Mouse (Mus musculus) embryonic facial prominence, embryonic 13.5 days (tissue): ENCODE results near the gene Phactr2. TPM values are rescaled to one million over a fixed set of nuclear protein-coding genes. Genes with fewer than 3 reads are reported as not detected.

Experiments
- ATAC-seq: fragments of 200-750 bp; cut with Nextera tagmentation; 2 replicates; pipeline ENCODE4 v1.8.0; 2017; ENCODE audit warnings: low read depth; ENCODE audit not compliant: insufficient number of reproducible peaks, insufficient read depth, low FRiP score, low TSS enrichment
- H3K27ac ChIP-seq: fragments of 300-500 bp; sonication (generic); 2 replicates; pipeline ENCODE4 v1.5.1; 2015; ENCODE audit warnings: moderate library complexity, mild to moderate bottlenecking, inconsistent platforms
- H3K27me3 ChIP-seq: fragments of 300-500 bp; sonication (generic); 2 replicates; pipeline ENCODE4 v1.6.1; 2015; ENCODE audit warnings: mild to moderate bottlenecking, inconsistent platforms
- H3K36me3 ChIP-seq: fragments of 300-500 bp; sonication (generic); 2 replicates; pipeline ENCODE4 v1.6.1; 2015; ENCODE audit warnings: mild to moderate bottlenecking, inconsistent platforms
- H3K4me1 ChIP-seq: fragments of 300-500 bp; sonication (generic); 2 replicates; pipeline ENCODE4 v1.6.1; 2015; ENCODE audit warnings: inconsistent platforms
- H3K4me2 ChIP-seq: fragments of 300-500 bp; sonication (generic); 2 replicates; pipeline ENCODE4 v1.6.1; 2015; ENCODE audit warnings: moderate library complexity, mild to moderate bottlenecking, inconsistent platforms
- H3K4me3 ChIP-seq: fragments of 300-500 bp; sonication (generic); 2 replicates; pipeline ENCODE4 v1.5.1; 2015; ENCODE audit warnings: mild to moderate bottlenecking, inconsistent platforms
- H3K9ac ChIP-seq: fragments of 300-500 bp; sonication (generic); 2 replicates; pipeline ENCODE4 v1.6.1; 2015; ENCODE audit warnings: mild to moderate bottlenecking, inconsistent platforms
- H3K9me3 ChIP-seq: fragments of 300-500 bp; sonication (generic); 2 replicates; pipeline ENCODE4 v1.6.1; 2016; ENCODE audit warnings: inconsistent platforms
- WGBS: fragments of 180-500 bp; shearing (Covaris S2); methylation state at CpG from one replicate; pipeline ENCODE4 v1.1.7; 2015; ENCODE audit warnings: mixed read lengths; 5-methylcytosine and 5-hydroxymethylcytosine counted together
- polyA plus RNA-seq: library from polyadenylated mRNA; unstranded; fragments of >200 nt; fragmentation: Nextera tagmentation; extraction: Ambion mirVana; gene quantifications from 2 replicates; pipeline ENCODE4 v1.2.1, GENCODE M21; 2015

Gene Phactr2
- polyA plus RNA-seq, 1 experiment from 2014 or later: 22.9 TPM

DNA sequence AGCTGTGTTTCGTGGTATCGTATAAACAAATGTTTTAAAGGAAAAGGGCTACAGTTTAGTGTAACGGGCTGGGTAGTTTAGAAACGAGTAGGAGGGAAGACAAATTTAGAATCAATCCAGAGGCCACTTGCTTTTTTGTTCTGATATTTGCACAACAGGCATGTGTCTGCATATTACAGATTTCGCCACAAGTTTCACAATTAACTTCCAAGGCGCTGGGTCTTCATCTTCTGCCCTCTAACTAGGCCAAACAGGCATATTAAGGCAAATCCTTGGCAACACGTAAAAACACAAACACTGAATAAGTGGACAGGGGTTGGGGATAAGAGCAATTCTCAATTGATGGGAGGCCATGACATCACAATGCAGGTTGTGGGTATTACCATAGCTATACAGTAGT is 298.3 kb downstream of the Phactr2 start:
- no peaks in the 10 kb centered on the region for H3K27me3 ChIP-seq
- H3K9me3 ChIP-seq: no peaks in the 10 kb centered on the region
- no peak for ATAC-seq
- H3K27ac ChIP-seq: no peak overlapping the region
- no peak overlapping the region for H3K9ac ChIP-seq
- H3K4me3 ChIP-seq: no peak overlapping the region
- WGBS: 86% methylated on average over 7 of the region's 7 CpGs
- H3K4me2 ChIP-seq: no peak overlapping the region
- peaks cover 47% of the 10 kb centered on the region for H3K36me3 ChIP-seq
- peaks cover 22% of the 10 kb centered on the region for H3K4me1 ChIP-seq

DNA sequence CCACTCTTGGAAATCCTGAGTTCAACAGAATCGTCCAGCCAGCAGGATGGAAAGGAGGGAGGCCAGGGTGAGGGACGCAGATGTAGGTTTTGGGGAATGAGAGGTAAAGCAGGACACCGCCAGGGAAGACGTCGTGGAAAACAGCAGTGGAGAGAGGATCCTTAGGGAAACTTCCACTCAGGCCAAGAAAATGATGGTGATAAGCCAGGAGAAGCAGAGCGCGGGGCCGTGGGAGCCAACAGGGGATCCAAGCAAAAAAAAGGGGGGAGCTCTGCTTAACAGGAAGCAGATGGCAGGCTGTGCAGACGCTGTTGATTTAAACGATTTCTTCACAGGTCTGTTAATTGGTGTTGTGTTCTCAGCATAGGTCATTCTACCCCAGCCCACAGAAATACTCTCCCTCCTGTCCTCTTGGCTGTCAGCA is 301.4 kb downstream of the Phactr2 start:
- no peak for ATAC-seq
- peak overlapping the region; percentile 15; the same call in 1 of the 2 replicates for H3K4me2 ChIP-seq
- peaks cover 19% of the 10 kb centered on the region for H3K36me3 ChIP-seq
- H3K27me3 ChIP-seq: no peaks in the 10 kb centered on the region; the same call in 1 of the 2 replicates
- H3K9me3 ChIP-seq: no peaks in the 10 kb centered on the region
- no peak overlapping the region for H3K9ac ChIP-seq
- WGBS: 35% methylated on average over 10 of the region's 10 CpGs
- H3K27ac ChIP-seq: peak overlapping the region; percentile 58
- H3K4me3 ChIP-seq: no peak overlapping the region
- peaks cover 47% of the 10 kb centered on the region for H3K4me1 ChIP-seq

DNA sequence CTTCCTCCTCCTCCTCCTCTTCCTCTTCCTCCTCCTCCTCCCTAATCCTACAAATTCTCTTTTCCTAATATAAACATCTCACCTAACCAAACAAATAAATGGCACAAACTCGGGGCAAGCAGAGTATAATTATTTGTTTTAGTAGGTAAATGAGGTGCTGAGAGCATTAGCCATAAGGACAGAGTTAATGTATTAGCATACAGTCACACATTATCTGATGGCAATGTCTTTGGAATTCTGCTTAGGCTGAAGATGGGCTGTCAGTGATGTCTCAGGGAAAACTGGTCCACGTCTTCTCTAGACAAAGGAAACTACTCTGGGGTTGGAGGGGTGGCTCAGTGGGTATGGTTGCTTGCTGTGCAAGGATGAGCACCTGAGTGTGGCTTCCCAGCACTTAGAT is 302.8 kb downstream of the Phactr2 start:
- Histone ChIP-seq H3K4me2 (peak overlapping the region; percentile 40), H3K4me1 (peaks cover 47% of the 10 kb centered on the region)
- ATAC-seq: no peak

DNA sequence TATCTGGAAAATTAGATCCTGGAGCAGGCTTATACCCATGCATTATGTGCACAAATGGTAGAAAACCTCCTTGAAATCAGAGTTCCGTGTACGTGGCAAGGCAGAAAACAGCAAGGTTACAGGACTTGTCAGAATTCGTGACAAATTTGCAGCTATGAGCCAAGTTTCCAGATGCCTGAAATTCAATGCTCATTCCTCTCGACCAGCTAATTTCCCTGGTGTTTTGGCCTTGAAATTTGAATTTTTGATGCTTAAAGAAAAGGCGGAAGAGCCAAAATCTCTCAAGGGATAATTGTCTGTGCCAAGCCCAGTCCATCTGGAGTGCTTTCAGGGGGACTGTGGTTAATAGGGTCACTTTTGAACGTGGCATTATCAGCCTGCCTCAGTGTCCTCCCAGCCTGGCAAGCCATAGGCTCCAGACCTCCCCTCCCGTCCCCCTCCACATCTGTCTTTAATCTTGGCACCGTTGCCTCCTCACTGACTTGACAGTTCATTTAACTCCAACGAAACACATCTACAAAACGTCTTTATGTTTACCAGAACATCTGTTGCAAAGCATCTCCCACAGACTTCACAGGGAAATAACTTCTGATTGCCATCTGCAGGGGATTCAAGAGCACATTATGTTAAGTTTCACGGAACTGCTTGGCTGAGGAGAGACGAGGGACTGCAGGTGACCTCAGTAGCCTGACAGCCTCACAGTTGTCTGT is 303.3 kb downstream of the Phactr2 start:
- Histone ChIP-seq H3K36me3 (peaks cover under 1% of the 10 kb centered on the region; the same call in 1 of the 2 replicates), H3K9me3 (no peaks in the 10 kb centered on the region), H3K9ac (no peak overlapping the region), H3K4me2 (peak overlapping the region; percentile 40), H3K4me3 (no peak overlapping the region), H3K27me3 (no peaks in the 10 kb centered on the region; the same call in 1 of the 2 replicates), H3K4me1 (peaks cover 47% of the 10 kb centered on the region), H3K27ac (peak overlapping the region; percentile 81)
- peak; percentile 50; the same call in 1 of the 2 replicates for ATAC-seq
- WGBS: 10% methylated on average over 12 of the region's 12 CpGs

More for the DNA sequence above, 302.8 kb downstream of the Phactr2 start:
- no peaks in the 10 kb centered on the region for H3K9me3 ChIP-seq
- H3K4me3 ChIP-seq: no peak overlapping the region
- peaks cover 6% of the 10 kb centered on the region; the same call in 1 of the 2 replicates for H3K36me3 ChIP-seq
- no peak overlapping the region for H3K9ac ChIP-seq
- no peaks in the 10 kb centered on the region; the same call in 1 of the 2 replicates for H3K27me3 ChIP-seq
- WGBS: 32% methylated on average over 2 of the region's 2 CpGs
- H3K27ac ChIP-seq: peak overlapping the region; percentile 81

DNA sequence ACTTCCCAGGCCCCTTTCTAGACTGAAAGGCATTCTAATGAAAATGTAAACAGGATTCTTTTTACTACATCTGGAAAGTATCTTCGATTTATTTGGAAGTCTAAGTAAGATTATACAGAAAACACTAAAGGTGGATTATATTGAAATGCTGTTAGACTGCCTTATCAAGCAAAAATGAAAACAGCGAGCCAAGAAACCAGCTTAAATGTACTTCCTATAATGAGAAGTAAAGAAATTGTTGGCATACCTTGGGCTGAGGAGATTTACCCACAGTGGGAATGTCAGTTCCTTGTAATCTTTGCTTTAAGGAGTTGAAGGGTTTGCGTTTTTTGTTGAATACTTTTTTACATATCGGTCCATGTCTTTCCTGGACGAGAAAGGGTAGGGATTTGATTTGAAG is 305.8 kb downstream of the Phactr2 start:
- peak overlapping the region; percentile 86 for H3K27ac ChIP-seq
- no peaks in the 10 kb centered on the region for H3K9me3 ChIP-seq
- 48% methylated on average over 5 of the region's 5 CpGs for WGBS
- no peaks in the 10 kb centered on the region for H3K36me3 ChIP-seq
- H3K4me3 ChIP-seq: no peak overlapping the region
- H3K9ac ChIP-seq: no peak overlapping the region
- ATAC-seq: no peak
- H3K27me3 ChIP-seq: no peaks in the 10 kb centered on the region; the same call in 1 of the 2 replicates
- H3K4me2 ChIP-seq: no peak overlapping the region
- H3K4me1 ChIP-seq: peaks cover 47% of the 10 kb centered on the region

DNA sequence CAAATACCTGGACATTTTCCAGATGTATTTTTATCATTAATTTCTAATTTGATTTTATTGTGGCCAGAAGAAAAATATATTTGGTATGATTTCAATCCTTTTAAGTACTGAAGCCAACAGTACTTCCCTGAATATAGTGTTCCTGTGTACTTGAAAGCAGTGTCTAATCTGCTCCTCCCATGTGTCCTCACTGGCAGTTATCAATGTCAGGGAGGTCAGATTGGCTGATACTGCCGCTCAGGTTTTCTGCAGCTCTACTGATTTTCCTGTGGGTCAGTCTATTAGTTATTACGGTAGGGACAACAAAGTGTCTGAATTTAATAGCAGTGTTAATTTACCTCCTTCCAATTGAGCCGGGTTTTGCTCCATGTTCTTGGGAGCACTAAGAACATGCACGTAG is 312.2 kb downstream of the Phactr2 start:
- ATAC-seq: no peak
- Histone ChIP-seq H3K36me3 (no peaks in the 10 kb centered on the region), H3K27ac (no peak overlapping the region), H3K4me2 (no peak overlapping the region), H3K4me3 (no peak overlapping the region), H3K9me3 (no peaks in the 10 kb centered on the region), H3K4me1 (no peaks in the 10 kb centered on the region), H3K27me3 (no peaks in the 10 kb centered on the region), H3K9ac (no peak overlapping the region)
- 81% methylated on average over 4 of the region's 4 CpGs for WGBS

DNA sequence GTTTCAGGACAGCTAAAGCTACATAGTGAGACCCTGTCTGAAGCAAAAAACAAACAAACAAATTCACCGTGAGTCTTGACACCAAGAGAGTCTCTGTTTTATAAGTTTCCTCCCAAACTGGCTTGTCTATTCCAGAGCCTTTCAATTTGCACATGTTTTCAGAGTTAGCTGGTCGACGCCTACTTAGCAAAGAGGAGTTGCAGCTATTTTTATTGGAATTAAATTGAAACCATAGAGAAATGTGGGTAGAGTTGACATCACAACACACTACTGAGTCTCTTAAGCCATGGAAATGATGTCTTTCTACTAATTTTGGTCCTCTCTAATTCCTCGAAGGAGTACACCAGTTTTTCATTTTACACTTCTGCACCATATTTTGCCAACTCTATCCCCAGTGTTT is 313.3 kb downstream of the Phactr2 start:
- no peaks in the 10 kb centered on the region for H3K4me1 ChIP-seq
- H3K36me3 ChIP-seq: no peaks in the 10 kb centered on the region
- no peak overlapping the region for H3K4me2 ChIP-seq
- H3K9me3 ChIP-seq: no peaks in the 10 kb centered on the region
- no peak for ATAC-seq
- H3K4me3 ChIP-seq: no peak overlapping the region
- H3K27ac ChIP-seq: no peak overlapping the region
- H3K27me3 ChIP-seq: no peaks in the 10 kb centered on the region
- no peak overlapping the region for H3K9ac ChIP-seq
- WGBS: 68% methylated on average over 4 of the region's 4 CpGs

Other genes with a start within 250 kb of the Phactr2 start
- gene Fuca2, start 25.1 kb upstream of the Phactr2 start, polyA plus RNA-seq: 40.5 and 49.4 TPM in 2 replicates
- 4.8 TPM in 2 replicates for gene Adat2, start 78.5 kb upstream of the Phactr2 start, polyA plus RNA-seq
- gene Pex3, start 78.7 kb upstream of the Phactr2 start, polyA plus RNA-seq: 25.2 and 28.3 TPM in 2 replicates